Mouse (Mus musculus) lung, embryonic 15.5 days (tissue): ENCODE measurements around the gene Milr1. TPM values are rescaled to one million over a fixed set of nuclear protein-coding genes. Genes with fewer than 3 reads are reported as not detected.

Experiments used
- ATAC-seq: fragments of 200-750 bp; cut with Nextera tagmentation; 2 replicates; pipeline ENCODE4 v1.8.0; 2017; ENCODE audit warnings: moderate number of reproducible peaks, borderline replicate concordance; ENCODE audit not compliant: low FRiP score, low TSS enrichment; ENCODE audit errors: extremely low read depth
- H3K27ac ChIP-seq: fragments of 300-500 bp; sonication (generic); 2 replicates; pipeline ENCODE4 v1.5.1; 2015; ENCODE audit warnings: moderate library complexity, mild to moderate bottlenecking, inconsistent platforms
- H3K27me3 ChIP-seq: fragments of 300-500 bp; sonication (generic); 2 replicates; pipeline ENCODE4 v1.6.1; 2015; ENCODE audit warnings: inconsistent platforms
- H3K36me3 ChIP-seq: fragments of 300-500 bp; sonication (generic); 2 replicates; pipeline ENCODE4 v1.6.1; 2015; ENCODE audit warnings: inconsistent platforms
- H3K4me1 ChIP-seq: fragments of 300-500 bp; sonication (generic); 2 replicates; pipeline ENCODE4 v1.6.1; 2015; ENCODE audit warnings: inconsistent platforms
- H3K4me2 ChIP-seq: fragments of 300-500 bp; sonication (generic); 2 replicates; pipeline ENCODE4 v1.6.1; 2015; ENCODE audit warnings: inconsistent platforms, mild to moderate bottlenecking, moderate library complexity
- H3K4me3 ChIP-seq: fragments of 300-500 bp; sonication (generic); 2 replicates; pipeline ENCODE4 v1.5.1; 2015; ENCODE audit warnings: mild to moderate bottlenecking, inconsistent platforms
- H3K9ac ChIP-seq: fragments of 300-500 bp; sonication (generic); 2 replicates; pipeline ENCODE4 v1.6.1; 2015; ENCODE audit warnings: inconsistent platforms
- H3K9me3 ChIP-seq: fragments of 300-500 bp; sonication (generic); 2 replicates; pipeline ENCODE4 v1.6.1; 2016; ENCODE audit warnings: inconsistent platforms
- WGBS: fragments of 180-500 bp; shearing (Covaris S2); methylation state at CpG from one replicate; pipeline ENCODE4 v1.1.7; 2015; 5-methylcytosine and 5-hydroxymethylcytosine counted together
- microRNA-seq: library from miRNA; unstranded; fragments of <30 nt; microRNA quantifications from one replicate; pipeline ENCODE4, GENCODE M21; 2016
- polyA plus RNA-seq: library from polyadenylated mRNA; unstranded; fragments of >200 nt; fragmentation: Nextera tagmentation; extraction: Ambion mirVana; gene quantifications from 2 replicates; pipeline ENCODE4 v1.2.1, GENCODE M21; 2015

The Milr1 gene
- polyA plus RNA-seq, 1 experiment from 2014 or later = 2.4 TPM

GRCm38 (mm10) chr11:106817156-106817555 is 66.1 kb downstream of the Milr1 start:
- Histone ChIP-seq H3K9ac (no peak overlapping the region), H3K9me3 (no peaks in the 10 kb centered on the region), H3K27ac (no peak overlapping the region), H3K36me3 (peaks cover 75% of the 10 kb centered on the region), H3K4me1 (peaks cover 13% of the 10 kb centered on the region; the same call in 1 of the 2 replicates), H3K4me2 (no peak overlapping the region), H3K27me3 (no peaks in the 10 kb centered on the region), H3K4me3 (no peak overlapping the region)
- 83% methylated on average over 3 of the region's 3 CpGs for WGBS
- ATAC-seq = no peak

- 81% methylated on average over 6 of the region's 6 CpGs for WGBS
- no peak overlapping the region for H3K4me2 ChIP-seq
These were observed 66.8 kb downstream of the Milr1 start for GRCm38 (mm10) chr11:106817808-106818207.

GRCm38 (mm10) chr11:106818341-106818740 is 67.3 kb downstream of the Milr1 start:
- Histone ChIP-seq H3K9me3 (no peaks in the 10 kb centered on the region), H3K4me2 (no peak overlapping the region), H3K9ac (no peak overlapping the region), H3K27ac (no peak overlapping the region), H3K4me1 (peaks cover 13% of the 10 kb centered on the region; the same call in 1 of the 2 replicates), H3K27me3 (no peaks in the 10 kb centered on the region), H3K4me3 (no peak overlapping the region), H3K36me3 (peaks cover 73% of the 10 kb centered on the region)
- ATAC-seq = no peak
- WGBS = 27% methylated on average over 9 of the region's 9 CpGs

More at GRCm38 (mm10) chr11:106817808-106818207, 66.8 kb downstream of the Milr1 start:
- Histone ChIP-seq H3K4me3 (no peak overlapping the region), H3K27me3 (no peaks in the 10 kb centered on the region), H3K36me3 (peaks cover 75% of the 10 kb centered on the region), H3K9me3 (no peaks in the 10 kb centered on the region), H3K4me1 (peaks cover 13% of the 10 kb centered on the region; the same call in 1 of the 2 replicates), H3K27ac (no peak overlapping the region), H3K9ac (no peak overlapping the region)
- ATAC-seq = no peak

Small RNAs within 50 kb of the gene (microRNA-seq; reads per million reads assigned to microRNA genes)
- not detected for gene Gm25994
- gene Mir3064 = 6.9 reads per million, percentile 24 among the genes with 10 or more reads in this experiment

Other genes with a start within 250 kb of the Milr1 start
- 9.7 and 9.8 TPM in 2 replicates for gene Tex2, start 137.8 kb upstream of the Milr1 start, polyA plus RNA-seq
- 109 and 117 TPM in 2 replicates for gene Pecam1, start 598 bp upstream of the Milr1 start, polyA plus RNA-seq
- gene Polg2, start 28.3 kb downstream of the Milr1 start, polyA plus RNA-seq = 10.1 and 11.2 TPM in 2 replicates
- 357 and 378 TPM in 2 replicates for gene Ddx5, start 38.0 kb downstream of the Milr1 start, polyA plus RNA-seq
- 18.3 and 21.7 TPM in 2 replicates for gene Cep95, start 38.0 kb downstream of the Milr1 start, polyA plus RNA-seq
- 16.1 and 16.5 TPM in 2 replicates for gene Smurf2, start 169.5 kb downstream of the Milr1 start, polyA plus RNA-seq
- gene Kpna2, start 248.3 kb downstream of the Milr1 start, polyA plus RNA-seq = 534 and 547 TPM in 2 replicates